9 mouse cellular contexts compared by ENCODE assay signal in genomic region chr15:88247974-88248625, GRCm38 (mm10).
DNase-seq lines count a peak whose midpoint lies in the region; ATAC-seq and TF ChIP-seq lines count a peak whose summit lies in the region.
"Had no signal": no experiment of that assay in that cellular context is flagged by ENCODE, and none has a peak within 500 bp of the region (broad histone marks: within the 10 kb centered on the region; RNA-seq: fewer than 3 reads in every experiment).

No protein-coding gene starts in this region.

- DNase-seq in CD4-positive, CD25-positive, alpha-beta regulatory T cell, adult 2 months (ENCODE audit: low read depth, low spot score): peak; percentile 6
- peak; percentile 96 to 98 for DNase-seq in cerebellum, postnatal 4 days (ENCODE audit: low spot score in 2 of 2)
- peak; percentile 87 for DNase-seq in gastrocnemius, adult 2 months
- peak; percentile 87 for DNase-seq in kidney, adult 18-20 months
- peak; percentile 90 to 91 for DNase-seq in left cerebral cortex, postnatal 25 days (ENCODE audit: low spot score in 2 of 2)
- DNase-seq in neural tube, embryonic 10.5 days (ENCODE audit: extremely low spot score, low spot score): peak; percentile 89
- DNase-seq in testis, postnatal 10 days (ENCODE audit: low spot score): peak; percentile 96

- intact Hi-C loops in gastrocnemius, adult 2 months (cut with DNase I): loop anchor here (2.0 kb wide), 1 partner anchor 623 kb away; no protein-coding TSS in a partner anchor
- intact Hi-C loops in left cerebral cortex, postnatal 25 days (cut with DNase I): loop anchor here (1.0 to 5.0 kb wide), 6 partner anchors 102 to 623 kb away; no protein-coding TSS in a partner anchor

- TF ChIP-seq CTCF in gastrocnemius, adult 2 months (IDR thresholded peaks at IDR 0.05): peak; percentile 87

- ATAC-seq in CD4-positive, CD25-positive, alpha-beta regulatory T cell, adult 4 months: no peak

- no peak overlapping the region for H3K27ac ChIP-seq in gastrocnemius, adult 2 months

- H3K4me3 ChIP-seq in gastrocnemius, adult 2 months: no peak overlapping the region
- H3K4me3 ChIP-seq: megakaryocyte, embryonic 14.5 days had no signal

Comparison
In these comparisons a context has a peak if more than half of its experiments do, and no peak if none do; other contexts are left out.
1. DNase-seq: peak in every context shown above with its lines; median percentile 97 in cerebellum, postnatal 4 days; 96 in testis, postnatal 10 days; 90 in left cerebral cortex, postnatal 25 days; 89 in neural tube, embryonic 10.5 days; 87 in gastrocnemius, adult 2 months; 87 in kidney, adult 18-20 months; 6 in CD4-positive, CD25-positive, alpha-beta regulatory T cell, adult 2 months.